Mouse (Mus musculus) 3T3-L1 (cell line): Measurements from ENCODE around the gene Rabgap1l.
A peak's percentile ranks its signal among the peaks of the same experiment; 100 is the strongest.
"Not testable (repeated sequence)": the region's sequence is repeated elsewhere in the genome, so short reads cannot be mapped to it uniquely, and the experiment has no call there.

Source experiments
- DNase-seq: peaks from one replicate; pipeline ENCODE4 v3.0.0-alpha.2; 2015; ENCODE audit warnings: low read depth, low spot score

The Rabgap1l gene

GRCm38 (mm10) chr1:160286400-160287057 lies 506.5 kb downstream of the Rabgap1l start:
- DNase-seq = no peak

GRCm38 (mm10) chr1:160284241-160284640 lies 508.8 kb downstream of the Rabgap1l start:
- DNase-seq = no peak

- DNase-seq = not testable (repeated sequence)
These were observed 510.7 kb downstream of the Rabgap1l start for GRCm38 (mm10) chr1:160282166-160282874.

GRCm38 (mm10) chr1:160281337-160282084 lies 511.5 kb downstream of the Rabgap1l start:
- DNase-seq = peak; percentile 15

- DNase-seq = peak; percentile 82
These were observed 512.4 kb downstream of the Rabgap1l start for GRCm38 (mm10) chr1:160280603-160281002.

- no peak for DNase-seq
These were observed 514.9 kb downstream of the Rabgap1l start for GRCm38 (mm10) chr1:160277940-160278682.

GRCm38 (mm10) chr1:160275248-160275647 lies 517.8 kb downstream of the Rabgap1l start:
- no peak for DNase-seq

- DNase-seq = no peak
These were observed 519.8 kb downstream of the Rabgap1l start for GRCm38 (mm10) chr1:160273133-160273743.

GRCm38 (mm10) chr1:160271282-160271967 lies 521.6 kb downstream of the Rabgap1l start:
- no peak for DNase-seq

- DNase-seq = no peak
These were observed 524.7 kb downstream of the Rabgap1l start for GRCm38 (mm10) chr1:160268322-160268721.

GRCm38 (mm10) chr1:160263630-160264346 lies 529.2 kb downstream of the Rabgap1l start:
- DNase-seq = peak; percentile 90

- peak; percentile 91 for DNase-seq
These were observed 530.0 kb downstream of the Rabgap1l start for GRCm38 (mm10) chr1:160263053-160263452.

- peak; percentile 84 for DNase-seq
These were observed 530.6 kb downstream of the Rabgap1l start for GRCm38 (mm10) chr1:160262415-160262814.

- DNase-seq = peak; percentile 67
These were observed 531.2 kb downstream of the Rabgap1l start for GRCm38 (mm10) chr1:160261849-160262248.

GRCm38 (mm10) chr1:160260605-160261004 lies 532.4 kb downstream of the Rabgap1l start:
- no peak for DNase-seq

GRCm38 (mm10) chr1:160259884-160260283 lies 533.1 kb downstream of the Rabgap1l start:
- no peak for DNase-seq

GRCm38 (mm10) chr1:160253108-160253507 lies 539.9 kb downstream of the Rabgap1l start:
- no peak for DNase-seq

GRCm38 (mm10) chr1:160251388-160252007 lies 541.5 kb downstream of the Rabgap1l start:
- DNase-seq = no peak

GRCm38 (mm10) chr1:160250782-160251181 lies 542.2 kb downstream of the Rabgap1l start:
- no peak for DNase-seq
